Mouse (Mus musculus) ES-Bruce4 (cell line): ENCODE measurements at regions not wholly inside any gene's neighbourhood (a gene's known extent, or its start where the extent isn't known, plus 50 kb on each side); places are given as distances from the start of the nearest gene placed in this dataset.

Experiments
- CTCF ChIP-seq: IDR thresholded peaks from one replicate; pipeline ENCODE4 v1.8.1; 2011; ENCODE audit warnings: low read depth, low read length
- EP300 ChIP-seq: IDR thresholded peaks from 2 replicates; pipeline ENCODE4 v1.6.1; 2011; ENCODE audit warnings: low read depth, low read length; ENCODE audit not compliant: insufficient read depth
- POLR2A ChIP-seq: IDR thresholded peaks from one replicate; pipeline ENCODE4 v1.8.1; 2011; ENCODE audit warnings: low read length; ENCODE audit not compliant: insufficient read depth

- TF ChIP-seq EP300 (no peak), CTCF (no peak), POLR2A (no peak)
These were observed 314.5 kb downstream of the Irx1 start for GRCm38 (mm10) chr13:71649031-71649430.
